Mouse (Mus musculus): Measurements from ENCODE around the gene Naga.

The Naga gene

GRCm38 (mm10) chr15:82337875-82338274, 850 bp downstream of the Naga start:
- DNase-seq: no peak

DNA sequence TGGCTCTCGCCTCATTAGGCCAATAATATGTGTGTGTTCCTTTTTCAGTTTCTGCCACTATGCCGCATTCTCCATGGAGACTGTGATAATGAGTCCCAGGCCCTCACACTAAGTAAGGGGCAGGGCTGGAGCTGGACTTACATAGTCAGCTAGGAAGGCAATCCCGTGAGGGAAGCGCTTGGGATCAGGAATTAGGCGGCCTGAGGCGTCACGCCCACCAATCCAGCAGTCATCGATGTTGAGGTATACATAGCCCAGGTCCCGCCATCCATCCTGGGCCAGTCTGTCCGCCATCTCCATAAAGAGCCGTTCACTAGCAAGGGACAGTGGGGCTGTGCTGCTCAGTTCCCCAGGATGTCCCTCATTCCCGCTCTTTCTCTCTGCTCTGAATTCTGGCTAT, 2.1 kb downstream of the Naga start:
- DNase-seq: no peak

DNA sequence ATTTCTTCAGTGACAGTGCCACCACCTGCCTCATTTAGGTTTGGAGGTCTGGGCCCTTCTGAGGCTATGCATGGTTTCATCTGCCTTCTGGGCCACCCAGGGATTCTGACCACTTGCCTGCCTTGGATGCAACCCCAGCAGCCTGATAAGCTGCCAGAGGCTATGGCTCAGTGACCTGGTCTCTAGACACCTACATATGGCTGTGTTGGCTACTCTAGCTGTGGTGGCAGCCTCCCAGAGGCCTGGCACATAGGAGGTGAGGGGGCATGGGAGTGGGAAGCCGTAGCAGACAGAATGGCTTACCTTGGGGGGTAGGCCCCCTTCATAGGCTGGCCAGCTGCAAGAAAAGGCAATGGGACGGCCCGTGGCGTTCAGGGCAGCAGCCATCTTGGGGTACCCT, 3.5 kb downstream of the Naga start:
- DNase-seq: no peak

DNA sequence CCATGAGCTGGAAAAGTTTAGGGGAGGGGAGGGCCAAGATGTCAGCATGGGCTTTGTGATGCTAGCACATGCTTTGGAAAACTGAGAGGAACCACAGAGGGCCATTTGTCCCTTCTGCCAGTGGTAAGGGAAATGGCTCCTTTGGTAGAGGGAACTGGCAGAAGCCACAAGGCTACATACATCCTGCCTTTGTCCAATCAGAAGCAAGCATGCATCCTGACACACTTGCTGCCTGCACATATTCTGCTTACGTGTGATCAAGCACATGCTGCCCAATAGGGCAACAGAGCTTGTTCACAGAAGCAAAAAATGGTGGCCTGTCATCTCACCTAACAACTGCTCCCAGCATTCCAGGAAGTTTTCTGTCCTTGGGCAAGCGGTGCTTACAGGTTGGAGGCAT, 13.3 kb downstream of the Naga start:
- no peak for DNase-seq

- DNase-seq: no peak
Measured at GRCm38 (mm10) chr15:82322195-82322594, 16.5 kb downstream of the Naga start.

- no peak for DNase-seq
Measured at GRCm38 (mm10) chr15:82319613-82320012, 19.1 kb downstream of the Naga start.

GRCm38 (mm10) chr15:82317839-82318238, 20.9 kb downstream of the Naga start:
- DNase-seq: no peak

- no peak for DNase-seq
Measured at GRCm38 (mm10) chr15:82308416-82308815, 30.3 kb downstream of the Naga start.

DNA sequence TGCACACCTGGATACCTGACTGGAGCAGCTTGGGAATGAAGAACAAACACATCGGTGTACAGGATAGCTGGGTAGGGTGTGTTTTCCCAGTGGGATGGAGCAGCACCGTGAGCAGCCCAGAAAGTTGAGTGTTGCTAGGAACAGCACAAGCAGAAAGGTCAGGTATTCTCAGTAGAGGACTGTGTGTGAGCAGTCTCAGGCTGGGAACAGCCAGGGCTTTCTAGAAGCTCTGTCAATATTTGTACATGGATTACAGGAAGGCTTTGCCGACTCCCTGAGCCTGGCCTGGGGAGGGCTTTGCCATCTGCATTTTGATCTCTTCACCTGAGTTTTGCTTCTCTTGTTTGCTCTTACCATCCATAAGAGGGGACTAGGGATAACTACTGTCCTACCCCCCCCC, 31.6 kb downstream of the Naga start:
- no peak for DNase-seq

GRCm38 (mm10) chr15:82298764-82299561, 39.8 kb downstream of the Naga start, which contains the start of gene Wbp2nl:
TSS of gene Wbp2nl (plus strand) at chr15:82298954.
- DNase-seq: peak; percentile 9

DNA sequence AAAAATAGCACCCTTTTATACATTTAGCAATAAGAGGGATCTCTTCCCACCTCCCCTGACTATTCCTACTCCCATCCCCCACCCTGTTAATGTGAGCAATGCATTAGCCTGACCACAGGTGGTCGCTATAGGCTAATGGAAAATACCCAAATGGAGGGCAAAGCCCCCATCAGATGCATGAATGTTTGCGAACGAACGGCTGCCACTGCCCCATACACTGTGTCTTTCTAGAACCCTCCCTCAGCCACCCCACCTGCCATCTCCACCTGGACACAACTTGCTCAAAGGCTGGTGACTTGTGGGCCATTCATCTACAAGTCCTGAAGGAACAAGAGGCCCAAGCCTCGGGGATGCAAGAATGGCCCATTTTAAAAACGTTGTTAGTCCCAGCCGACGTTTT, 44.7 kb downstream of the Naga start:
- no peak for DNase-seq

- DNase-seq: peak; percentile 19
Measured at GRCm38 (mm10) chr15:82293271-82293711, 45.4 kb downstream of the Naga start.

DNA sequence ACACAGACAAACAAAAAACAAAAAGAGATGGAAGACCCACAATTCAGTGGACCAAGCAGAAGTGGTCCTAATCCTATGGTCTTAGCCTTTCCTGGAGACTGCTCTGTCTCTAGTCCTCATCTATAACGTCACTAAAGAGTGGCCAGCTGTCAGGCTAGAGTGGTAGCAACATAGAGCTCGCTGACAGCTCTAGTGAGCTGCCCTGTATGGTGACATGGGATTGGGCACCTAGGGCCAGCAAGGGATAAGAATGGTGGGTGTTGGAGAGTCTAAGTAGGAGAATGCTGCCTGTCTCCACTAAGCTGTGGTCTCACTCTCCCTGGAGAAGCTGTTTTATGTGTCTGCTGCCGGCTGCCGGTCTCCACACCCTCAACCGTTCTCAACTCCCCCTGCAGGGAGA, 45.9 kb downstream of the Naga start:
- no peak for DNase-seq

GRCm38 (mm10) chr15:82290252-82290651, 48.5 kb downstream of the Naga start:
- DNase-seq: no peak

DNA sequence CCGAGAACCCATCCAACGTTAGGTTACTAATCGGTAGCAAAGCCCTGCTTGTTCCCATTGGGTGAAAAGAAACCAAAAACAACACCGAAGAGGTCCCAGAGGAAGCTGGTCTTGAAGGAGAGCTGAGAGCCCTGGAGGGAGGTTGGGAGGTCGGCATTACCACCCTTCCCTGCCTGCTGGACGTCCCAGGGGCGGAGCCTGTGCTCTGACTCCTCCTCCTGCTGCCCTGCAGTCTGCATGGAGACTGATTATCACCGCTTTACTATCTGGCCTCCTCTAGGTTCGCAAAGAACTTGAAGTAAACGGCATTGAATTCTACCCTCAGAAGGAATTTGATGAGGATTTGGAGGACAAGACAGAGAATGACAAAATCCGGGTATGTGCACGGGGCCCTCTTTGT, 52.6 kb downstream of the Naga start:
- no peak for DNase-seq

GRCm38 (mm10) chr15:82280638-82281037, 58.1 kb downstream of the Naga start:
- DNase-seq: no peak

Measured in kidney, postnatal 14 days (tissue).